Mouse (Mus musculus): ENCODE data around the gene Esrrb.

DNA sequence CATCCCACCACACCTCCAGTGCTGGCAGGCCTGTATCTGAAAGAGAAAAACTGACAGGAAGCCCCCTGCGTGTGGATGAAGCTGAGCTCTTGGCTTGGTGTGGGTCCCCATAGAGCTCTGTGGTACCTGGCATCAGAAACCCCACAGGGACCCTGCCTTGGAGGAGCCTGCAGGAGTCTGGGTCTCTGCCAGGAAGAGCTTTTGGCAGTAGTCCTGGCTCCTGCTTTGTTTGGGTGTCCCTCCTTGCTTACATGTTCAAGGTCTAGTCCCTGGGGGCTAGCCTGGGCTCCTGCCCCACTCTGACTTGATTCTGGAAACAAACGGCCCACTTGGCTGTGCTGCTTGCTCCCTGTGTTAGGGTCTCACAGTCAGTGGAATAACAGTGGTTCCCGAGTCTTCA lies 130.6 kb downstream of the Esrrb start:
- TF ChIP-seq POLR2A (IDR thresholded peaks at IDR 0.05; ENCODE audit: borderline replicate concordance, low read depth, low read length) (no peak), CTCF (IDR thresholded peaks at IDR 0.05; ENCODE audit: low read depth, low read length) (no peak)

Data from bone marrow macrophage, adult 2 months (primary cell).